Mouse (Mus musculus) heart, postnatal 0 days (tissue): ENCODE data around the gene Khsrp.

Experiments used
- CTCF ChIP-seq: IDR thresholded peaks from 2 replicates; pipeline ENCODE4 v1.5.1; 2016; ENCODE audit warnings: antibody characterized with exemption, control low read depth, low read depth
- EP300 ChIP-seq: IDR thresholded peaks from 2 replicates; pipeline ENCODE4 v1.6.1; 2016; ENCODE audit warnings: antibody characterized with exemption, low read depth

GRCm38 (mm10) chr17:56979524-56979923, 51.8 kb downstream of the Khsrp start:
- TF ChIP-seq CTCF (no peak), EP300 (no peak)
